Mouse (Mus musculus) T-cell, adult 2 months (primary cell): ENCODE data around the gene Ppm1l.

ENCODE experiments used
- DNase-seq: peaks from one replicate; pipeline ENCODE4 v3.0.0; 2022; ENCODE audit warnings: low spot score

Gene Ppm1l

DNA sequence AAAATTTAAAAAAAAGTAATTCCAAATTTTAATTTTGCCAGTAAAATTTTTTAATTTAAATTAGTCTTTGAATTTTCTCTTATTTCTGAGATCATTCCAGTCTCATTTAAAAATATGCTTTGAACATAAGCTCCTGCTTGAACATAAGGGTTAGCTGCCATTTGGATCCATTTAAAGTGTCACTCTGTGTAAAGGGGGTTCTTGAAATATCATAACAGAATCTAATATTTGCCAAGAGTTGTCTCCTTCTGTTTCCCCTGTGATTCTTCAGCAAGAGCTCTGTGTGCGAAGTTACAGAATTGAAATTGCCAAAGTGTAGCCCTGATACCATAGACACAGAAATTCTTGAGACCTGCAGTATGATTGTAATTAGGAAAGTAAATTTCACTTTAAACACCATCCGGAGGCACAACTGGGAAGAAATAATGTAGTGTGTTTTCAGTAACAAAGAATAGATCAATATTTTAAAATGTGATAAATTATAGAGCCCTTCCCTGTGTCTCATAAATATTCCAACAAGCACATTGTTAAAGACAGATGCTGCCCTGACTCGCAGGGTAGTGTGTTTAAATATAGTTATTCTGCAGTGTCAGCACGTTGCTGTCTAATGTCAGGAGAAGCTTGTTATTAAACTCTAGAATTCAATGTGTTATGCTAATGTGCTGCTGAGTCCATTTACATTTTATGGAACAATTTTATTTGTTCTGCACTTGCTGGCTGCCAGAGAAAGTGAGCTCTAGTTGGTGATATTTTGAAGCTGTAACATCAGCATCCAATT is 177.8 kb downstream of the Ppm1l start:
- DNase-seq: no peak

DNA sequence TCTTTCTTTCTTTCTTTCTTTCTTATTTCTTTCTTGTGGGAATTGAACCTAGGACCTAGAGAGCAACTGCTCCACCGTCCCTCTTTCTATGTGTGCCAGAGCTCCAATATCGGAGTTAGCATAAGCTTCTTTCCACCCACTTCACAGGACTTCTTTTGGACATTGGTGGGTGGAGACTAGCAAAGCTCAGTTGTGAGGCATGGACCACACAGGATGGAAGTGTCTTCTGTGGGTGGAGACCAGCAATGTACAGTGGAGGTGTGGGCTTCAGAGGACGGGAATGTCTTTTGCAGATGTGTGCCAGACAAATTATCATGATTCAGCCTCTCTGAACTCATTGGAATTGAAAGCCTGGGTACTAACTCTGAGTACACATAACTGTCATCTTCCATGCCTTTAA is 180.5 kb downstream of the Ppm1l start:
- DNase-seq: no peak

GRCm38 (mm10) chr3:69502009-69502408 is 185.3 kb downstream of the Ppm1l start:
- no peak for DNase-seq

GRCm38 (mm10) chr3:69502527-69502926 is 185.9 kb downstream of the Ppm1l start:
- DNase-seq: no peak

DNA sequence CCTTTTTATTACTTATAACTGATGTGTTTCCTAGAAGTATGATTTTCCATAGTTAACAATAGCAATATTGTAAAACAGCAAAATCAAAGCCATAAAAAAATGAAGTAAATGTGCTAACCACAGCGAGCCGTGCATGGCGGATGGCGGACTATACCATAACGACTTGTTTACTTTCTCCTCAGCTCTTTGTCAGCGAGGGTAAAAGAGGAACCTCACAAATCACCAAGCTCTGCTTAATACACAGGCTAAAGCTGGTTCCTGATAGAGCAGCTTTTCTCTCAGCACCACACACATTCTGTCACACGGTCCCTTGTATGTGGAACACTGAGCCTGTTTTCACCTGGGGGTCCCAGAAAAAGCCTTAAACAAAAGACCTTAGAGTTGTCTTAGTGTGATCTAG is 188.4 kb downstream of the Ppm1l start:
- DNase-seq: no peak

DNA sequence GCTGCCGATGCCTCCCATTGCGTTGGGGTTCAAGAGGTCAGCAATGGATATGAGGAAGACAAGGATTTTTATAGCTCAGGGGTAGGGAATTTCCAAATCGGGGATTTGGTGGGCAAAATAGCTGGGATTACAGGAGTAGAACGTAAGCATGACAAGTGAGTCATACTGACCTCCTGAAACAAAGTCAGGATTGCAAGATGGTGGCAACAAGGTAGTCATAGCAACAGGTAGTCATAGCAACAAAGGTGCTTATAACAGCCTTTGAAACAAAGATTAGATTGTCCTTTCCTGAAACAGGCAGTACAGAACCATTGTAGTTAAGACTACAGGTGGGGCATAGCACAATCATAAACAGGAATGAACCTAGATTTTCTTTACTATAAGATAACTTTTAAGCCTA is 189.7 kb downstream of the Ppm1l start:
- DNase-seq: no peak

DNA sequence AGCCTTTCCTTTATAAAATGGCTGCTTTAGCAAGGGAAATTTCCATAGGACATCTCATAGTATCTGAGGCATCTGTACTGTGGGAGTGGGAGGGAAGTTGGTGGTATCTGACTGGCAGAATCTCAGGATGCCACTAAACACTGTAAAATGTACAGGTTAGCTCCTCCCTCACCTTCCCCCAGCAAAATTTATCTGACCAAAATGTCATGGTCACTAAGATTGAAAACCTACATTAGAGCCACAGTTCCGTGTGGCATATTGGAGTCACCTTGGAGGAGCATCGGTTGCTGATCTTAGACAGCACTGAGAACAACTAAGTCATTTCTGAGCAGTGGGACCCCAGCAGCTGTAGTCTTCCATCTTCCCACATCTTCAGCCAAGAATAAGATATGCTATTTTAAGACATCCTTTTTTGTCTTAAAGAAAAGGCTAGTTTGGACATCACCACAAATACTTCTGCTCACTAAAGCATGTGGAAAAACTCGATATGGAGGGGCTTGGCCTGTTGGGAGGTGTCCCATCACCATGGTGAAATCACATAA is 192.8 kb downstream of the Ppm1l start:
- DNase-seq: no peak

- DNase-seq: no peak
Measured at GRCm38 (mm10) chr3:69511881-69512280, 195.2 kb downstream of the Ppm1l start.

GRCm38 (mm10) chr3:69512402-69512801 is 195.7 kb downstream of the Ppm1l start:
- DNase-seq: no peak

- DNase-seq: no peak
Measured at GRCm38 (mm10) chr3:69515730-69516350, 199.2 kb downstream of the Ppm1l start.

- no peak for DNase-seq
Measured at GRCm38 (mm10) chr3:69519188-69519587, 202.5 kb downstream of the Ppm1l start.

DNA sequence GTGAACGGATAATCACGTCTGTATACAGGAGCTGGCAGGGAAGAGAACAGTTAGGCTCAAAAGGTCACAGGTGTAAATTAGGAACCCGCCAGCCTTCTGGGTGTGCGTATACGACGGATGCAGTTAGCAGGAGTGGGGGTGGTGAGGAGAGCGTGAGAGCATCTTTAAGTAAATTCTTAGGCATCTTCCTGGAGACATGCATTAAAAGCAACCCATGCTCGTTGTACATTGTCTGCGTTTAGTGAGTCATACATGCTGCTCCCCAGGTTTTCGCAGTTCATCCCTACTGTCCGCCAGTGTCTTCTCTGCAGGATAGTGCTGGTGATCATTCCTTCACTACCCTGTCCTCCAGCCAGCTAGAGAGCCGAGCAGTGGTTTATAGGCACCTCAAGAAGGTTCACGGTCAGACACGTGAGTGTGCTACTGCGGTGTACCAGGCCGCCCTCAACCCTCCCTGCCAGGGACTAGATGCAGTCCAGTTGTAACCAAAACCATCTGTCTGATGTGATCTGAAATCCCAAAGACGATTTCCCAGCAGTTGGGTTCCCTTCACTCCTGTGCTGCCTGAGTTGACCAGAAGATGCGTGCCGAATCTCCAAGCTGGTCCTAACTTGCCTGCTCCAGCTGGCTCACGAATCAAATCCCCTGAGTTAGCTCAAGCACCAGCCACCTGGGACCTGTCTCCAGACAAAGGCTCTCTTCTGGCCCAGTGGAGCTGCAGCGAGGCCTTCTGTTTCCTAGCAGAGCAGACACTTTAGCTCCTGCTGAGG is 203.3 kb downstream of the Ppm1l start:
- no peak for DNase-seq

DNA sequence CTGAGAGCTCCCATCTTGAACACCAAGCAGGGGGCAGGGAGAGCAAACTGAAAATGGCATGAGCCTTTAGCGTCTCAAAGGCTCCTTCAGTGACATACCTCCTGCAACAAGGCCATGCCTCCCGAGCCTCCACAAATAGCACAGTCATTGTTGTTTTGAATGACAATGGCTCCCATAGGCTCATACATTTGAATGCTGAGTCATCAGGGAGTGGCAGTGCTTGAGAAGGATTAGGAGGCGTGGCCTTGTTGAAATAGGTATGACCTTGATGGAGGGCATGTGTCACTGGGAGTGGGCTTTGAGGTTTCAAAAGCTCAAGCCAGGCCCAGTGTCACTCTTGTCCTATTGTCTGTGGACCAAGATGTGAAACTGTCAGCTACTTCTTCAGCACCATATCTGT is 205.6 kb downstream of the Ppm1l start:
- DNase-seq: no peak

DNA sequence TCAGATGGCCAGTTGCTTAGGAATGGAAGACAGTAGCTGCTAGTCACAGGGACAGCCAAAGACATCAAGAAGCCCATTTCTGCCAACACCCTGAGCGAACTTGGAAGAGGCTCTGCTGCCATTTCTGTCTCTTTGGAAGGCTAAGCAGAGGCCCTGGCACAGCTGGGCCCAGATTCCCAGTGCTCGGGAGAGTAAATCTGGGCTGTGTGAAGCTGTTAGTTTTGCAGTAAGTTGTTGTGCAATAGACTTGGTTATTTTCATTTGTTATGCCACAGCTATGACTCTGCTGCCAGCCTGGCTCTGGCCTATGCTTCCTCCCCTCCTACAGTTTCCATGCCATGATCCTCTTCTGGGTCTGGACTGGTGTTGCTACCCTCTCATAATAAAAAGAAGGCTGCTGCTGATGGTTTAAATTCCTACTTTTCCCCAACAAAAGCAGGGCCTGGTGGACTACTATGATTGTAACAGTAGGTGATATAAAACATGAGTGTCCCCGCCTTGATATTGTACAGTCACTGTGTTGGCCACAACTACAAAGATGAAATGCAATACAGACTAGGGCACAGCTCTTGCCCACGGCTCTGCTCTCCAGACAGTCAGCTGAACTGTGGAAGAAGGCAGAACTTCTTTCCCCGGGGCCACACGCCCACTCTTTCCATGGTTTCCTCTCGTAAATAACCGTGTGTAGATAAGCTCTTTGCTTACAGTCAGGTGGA is 207.9 kb downstream of the Ppm1l start:
- DNase-seq: peak; percentile 3

- DNase-seq: no peak
Measured at GRCm38 (mm10) chr3:69525072-69525529, 208.4 kb downstream of the Ppm1l start.

DNA sequence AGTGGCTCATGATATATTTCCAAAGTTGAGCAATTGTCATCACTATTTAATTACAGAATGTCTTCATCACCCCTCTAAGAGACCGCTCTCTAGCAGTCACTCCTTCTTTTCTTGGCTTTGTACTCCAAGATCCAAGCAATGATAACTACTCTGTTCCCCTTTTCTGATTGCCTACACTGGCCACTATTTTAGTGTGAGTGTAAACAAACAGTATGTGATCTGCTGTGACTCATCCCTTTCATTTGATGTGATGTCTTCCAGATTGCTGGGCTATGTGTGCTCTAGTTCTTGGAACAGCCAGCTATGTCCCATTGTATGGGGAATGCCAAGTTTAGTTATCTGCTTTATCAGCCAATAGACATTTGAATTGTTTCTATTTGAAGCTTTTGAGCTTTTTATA is 210.7 kb downstream of the Ppm1l start:
- DNase-seq: no peak

DNA sequence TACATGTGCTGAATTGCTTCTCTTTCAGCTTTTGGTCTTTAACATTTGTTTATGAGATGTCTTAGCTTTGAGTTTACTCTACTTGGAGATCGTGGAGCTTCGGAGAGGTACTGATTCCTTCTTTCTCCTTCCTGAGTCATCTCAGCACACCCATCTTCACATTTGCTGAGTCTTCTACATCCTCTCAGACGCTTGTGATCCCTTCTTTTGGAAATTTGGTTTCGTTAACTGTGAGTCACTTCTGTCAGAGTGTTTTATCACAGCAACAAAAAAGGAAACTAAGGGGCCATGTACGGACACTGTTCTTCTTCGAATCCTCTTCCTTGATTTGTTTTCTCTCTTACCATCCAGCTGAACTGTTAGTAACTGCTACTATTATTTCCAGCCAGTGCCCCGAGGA is 212.9 kb downstream of the Ppm1l start:
- no peak for DNase-seq

DNA sequence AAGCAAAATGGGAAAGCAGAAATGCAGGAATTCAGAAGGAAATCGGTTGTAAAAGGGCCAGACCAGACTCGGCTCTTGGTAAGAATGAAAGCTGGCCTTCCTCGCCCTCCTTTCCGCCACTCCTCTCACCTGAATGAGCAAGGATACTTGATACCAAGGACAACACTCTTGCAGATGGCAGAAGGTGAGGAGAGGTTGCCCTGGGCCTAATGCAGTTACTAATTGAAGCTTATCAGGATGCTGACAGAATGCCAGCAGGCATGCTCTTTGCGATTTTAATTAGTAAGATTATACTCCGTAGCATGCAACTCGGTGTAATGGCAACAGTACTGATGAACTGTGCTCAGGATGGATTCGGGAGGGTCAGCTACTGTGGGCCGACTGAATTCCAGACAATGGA is 214.8 kb downstream of the Ppm1l start:
- no peak for DNase-seq

DNA sequence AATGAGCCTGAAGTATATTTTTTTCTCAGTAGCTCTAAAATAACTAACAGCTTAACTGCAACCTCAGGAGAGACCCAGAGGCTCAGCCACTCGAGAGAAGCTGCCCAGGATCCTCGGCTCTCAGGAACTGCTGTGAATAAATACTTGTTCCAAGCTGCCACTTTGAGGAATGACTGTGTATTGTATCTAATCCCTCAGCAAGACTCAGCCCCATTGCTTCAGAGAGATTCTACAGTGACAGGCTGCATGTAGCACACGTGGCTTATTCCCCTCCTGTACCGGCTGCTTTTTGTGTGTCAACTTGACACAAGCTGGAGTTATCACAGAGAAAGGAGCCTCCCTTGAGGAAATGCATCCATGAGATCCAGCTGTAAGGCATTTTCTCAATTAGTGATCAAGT is 216.0 kb downstream of the Ppm1l start:
- no peak for DNase-seq

DNA sequence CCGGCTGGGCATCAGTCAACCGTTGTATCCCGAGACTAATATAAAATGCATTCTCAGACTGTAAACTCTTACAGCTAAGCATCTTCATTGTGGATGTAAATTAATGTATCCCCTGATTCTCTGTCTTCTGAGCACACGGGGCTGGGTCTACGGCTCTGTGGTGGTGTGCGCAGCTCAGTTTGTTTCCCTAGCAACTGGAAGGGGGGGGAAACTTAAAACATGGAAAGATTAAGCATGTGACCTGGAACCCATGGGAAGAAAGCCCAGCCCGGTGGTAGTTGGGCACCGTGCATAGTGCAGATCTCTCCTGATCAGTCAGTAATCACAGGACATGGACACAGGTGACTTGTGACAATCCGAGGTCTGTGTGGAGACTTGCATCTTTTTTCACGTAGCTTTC is 218.8 kb downstream of the Ppm1l start:
- DNase-seq: no peak

DNA sequence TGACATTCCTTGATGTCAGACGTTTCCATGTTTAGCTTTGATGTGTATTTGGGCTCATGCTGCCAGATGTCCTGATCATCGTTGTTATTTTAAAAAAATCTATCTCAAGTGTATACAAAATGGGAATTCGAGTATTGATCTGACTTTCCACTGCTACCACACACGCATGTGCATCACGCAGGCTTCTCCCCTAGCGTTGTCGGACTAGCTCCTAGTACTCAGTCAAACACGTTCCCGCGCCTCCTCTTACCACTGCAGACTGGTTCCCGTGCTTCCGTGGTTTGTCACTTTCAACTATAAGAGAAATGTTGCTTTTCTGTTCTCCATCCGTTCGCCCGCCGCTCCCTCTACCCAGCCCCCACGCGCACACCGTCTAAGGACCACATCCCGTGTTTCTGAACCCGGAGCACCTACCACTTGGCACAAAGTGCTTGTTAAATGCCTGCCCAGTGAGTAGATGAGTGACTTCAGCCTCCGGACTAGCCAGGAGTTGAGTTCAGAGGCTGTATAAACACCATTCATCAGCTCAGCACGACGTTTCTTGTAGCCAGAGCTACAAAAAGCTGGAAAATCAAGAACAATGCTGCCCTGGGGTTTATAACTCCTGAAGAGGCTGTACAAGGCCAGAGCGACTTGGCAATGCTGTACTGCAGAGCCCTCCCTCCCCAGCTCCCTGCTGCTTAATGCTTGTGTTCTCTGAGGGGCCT is 219.4 kb downstream of the Ppm1l start:
- DNase-seq: no peak
